Mouse (Mus musculus): ENCODE results near the gene Bbc3. TPM values are rescaled to one million over a fixed set of nuclear protein-coding genes. Genes with fewer than 3 reads are reported as not detected.

Bbc3 gene
- 59.8 TPM for total RNA-seq (2023)

DNA sequence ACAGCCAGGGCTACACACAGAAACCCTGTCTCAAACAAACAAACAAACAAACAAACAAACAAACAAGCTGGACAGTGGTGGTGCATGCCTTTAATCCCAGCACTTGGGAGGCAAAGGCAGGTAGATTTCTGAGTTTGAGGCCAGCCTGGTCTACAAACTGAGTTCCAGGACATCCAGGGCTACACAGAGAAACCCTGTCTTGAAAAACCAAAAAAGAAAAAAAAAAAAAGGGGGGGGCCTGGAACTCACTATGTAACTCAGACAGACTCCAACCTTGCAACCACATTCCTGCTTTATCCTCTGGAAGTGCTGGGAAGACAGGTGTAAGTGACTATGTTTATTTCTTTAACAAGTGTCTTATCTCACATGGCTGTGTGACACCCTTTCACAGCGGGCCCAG lies at the start of gene Bbc3:
Gene Bbc3 (plus strand): TSS at position 301 of the 400 bp plus-strand sequence.

DNA sequence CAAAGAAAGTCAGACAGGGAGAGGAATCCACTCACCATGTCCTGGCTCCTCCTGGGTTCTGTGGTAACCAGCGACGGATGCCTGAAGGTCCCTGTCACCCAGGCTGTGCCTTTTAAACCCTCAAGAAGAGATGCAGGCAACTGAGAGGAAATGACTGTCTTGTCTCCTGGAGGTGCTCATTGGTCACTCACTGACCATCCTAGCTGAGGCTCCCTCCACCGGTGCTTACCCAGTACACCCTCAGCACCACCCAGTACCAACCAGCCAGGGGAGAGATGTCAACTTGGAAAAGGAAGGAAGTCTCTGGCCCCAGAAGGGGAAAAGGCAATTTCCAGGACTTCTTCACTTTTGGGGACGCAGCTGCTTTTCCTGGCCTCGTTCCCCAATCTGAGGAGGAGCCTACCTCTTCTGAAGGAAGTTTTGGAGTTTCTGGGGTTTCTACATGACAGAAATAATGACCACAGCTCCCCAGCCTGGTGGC lies 49.0 kb upstream of the Bbc3 start, which contains the start of gene C5ar1:
Gene C5ar1 (minus strand): TSS at position 431 of the 481 bp plus-strand sequence.

DNA sequence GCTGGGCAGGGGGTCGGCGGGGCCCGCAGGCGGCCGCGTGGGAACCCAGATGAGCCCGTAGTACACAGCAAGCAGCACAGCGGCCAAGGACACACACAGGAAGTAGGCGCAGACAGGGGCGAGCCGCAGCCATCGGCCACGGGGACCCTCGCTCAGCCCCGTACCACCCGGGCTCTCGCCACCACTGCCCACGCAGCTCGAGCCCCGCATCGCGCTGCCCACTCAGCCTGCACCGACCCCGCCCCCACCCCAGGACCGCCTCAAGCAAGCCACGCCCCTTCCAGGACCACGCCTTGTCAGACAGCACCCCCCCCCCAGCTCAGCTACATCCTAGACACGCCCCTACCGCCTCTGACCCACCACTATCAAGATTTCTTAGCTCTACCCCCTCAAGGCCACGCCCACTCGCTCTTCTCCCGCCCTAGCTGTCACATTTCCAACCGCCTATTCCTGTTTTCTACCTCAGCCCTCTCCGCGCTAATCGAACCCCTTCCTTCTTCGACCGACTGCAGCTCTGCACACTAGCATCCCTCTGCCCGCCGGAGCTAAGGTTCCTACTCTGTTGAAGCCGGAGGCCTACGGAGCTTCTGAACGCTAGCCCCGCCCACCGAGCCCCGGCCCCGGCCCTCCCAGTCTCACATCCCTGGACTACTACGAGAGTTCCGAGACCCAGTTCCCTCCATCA lies 35.0 kb upstream of the Bbc3 start, which contains the start of gene Inafm1:
Gene Inafm1 (minus strand): TSS at position 537 of the 685 bp plus-strand sequence.

DNA sequence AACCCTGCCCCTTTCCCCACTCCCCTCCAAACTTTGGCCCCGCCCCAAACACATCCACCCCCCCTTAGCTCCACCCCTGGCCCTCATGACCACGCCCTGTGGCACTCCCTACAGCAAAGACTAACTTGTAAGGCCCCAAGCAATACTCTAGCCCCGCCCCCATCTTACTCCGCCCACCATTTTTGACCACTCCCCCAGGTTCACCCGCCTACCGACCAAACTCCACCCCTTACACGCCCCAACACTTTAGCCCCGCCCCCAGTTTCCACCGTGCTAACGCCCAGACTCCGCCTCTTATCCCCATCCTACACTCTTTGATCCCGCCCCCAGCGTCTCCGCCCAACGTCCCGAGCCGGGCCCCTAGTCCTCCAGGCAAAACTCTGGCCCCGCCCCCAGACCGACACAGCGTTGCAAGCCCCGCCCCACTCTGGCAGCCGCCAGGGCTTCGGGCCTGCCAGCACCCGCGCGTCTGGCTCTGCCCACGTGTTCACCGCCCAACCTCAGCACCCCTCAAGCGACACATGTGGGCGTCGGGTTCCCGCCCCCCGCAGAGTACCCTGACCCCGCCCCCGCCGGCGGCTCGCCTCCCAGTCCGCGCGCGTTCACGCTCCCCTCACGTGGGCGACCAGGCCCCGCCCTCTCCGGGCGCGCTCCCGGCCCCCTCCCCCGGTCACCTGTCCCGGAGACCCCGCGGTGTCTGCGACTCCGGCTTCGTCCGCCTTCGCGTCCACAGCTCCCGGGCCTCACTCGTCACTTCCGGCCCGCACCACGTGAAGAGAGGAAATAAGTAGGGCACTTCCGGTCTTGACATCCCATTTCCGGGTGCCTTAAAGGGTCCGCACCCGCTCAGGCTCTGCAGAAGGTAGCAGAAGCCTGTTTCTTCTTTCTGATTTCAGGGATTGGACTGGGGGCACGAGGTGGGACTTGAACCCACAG lies 21.9 kb upstream of the Bbc3 start, which contains the start of gene Ccdc9:
Gene Ccdc9 (minus strand): TSS at position 770 of the 936 bp plus-strand sequence.

Other genes with a start within 250 kb of the Bbc3 start
- gene Zfp541, start 246.6 kb upstream of the Bbc3 start, total RNA-seq (2023): not detected
- 209 TPM for gene Napa, start 209.9 kb upstream of the Bbc3 start, total RNA-seq (2023)
- gene Kptn, start 188.5 kb upstream of the Bbc3 start, total RNA-seq (2023): 35.1 TPM
- gene Slc8a2, start 178.6 kb upstream of the Bbc3 start, total RNA-seq (2023): 0.21 TPM
- 39.8 TPM for gene Meis3, start 133.3 kb upstream of the Bbc3 start, total RNA-seq (2023)
- 34.0 TPM for gene Dhx34, start 86.4 kb upstream of the Bbc3 start, total RNA-seq (2023)
- gene C5ar2, start 64.2 kb upstream of the Bbc3 start, total RNA-seq (2023): 0.24 TPM
- gene C5ar1, start 48.9 kb upstream of the Bbc3 start, total RNA-seq (2023): 0.34 TPM
- gene Inafm1, start 34.8 kb upstream of the Bbc3 start, total RNA-seq (2023): 28.0 TPM
- gene Ccdc9, start 21.6 kb upstream of the Bbc3 start, total RNA-seq (2023): 255 TPM
- gene Sae1, start 79.4 kb downstream of the Bbc3 start, total RNA-seq (2023): 57.3 TPM
- 74.4 TPM for gene Zc3h4, start 92.5 kb downstream of the Bbc3 start, total RNA-seq (2023)
- gene Tmem160, start 144.4 kb downstream of the Bbc3 start, total RNA-seq (2023): 31.0 TPM
- not detected for gene Npas1, start 169.3 kb downstream of the Bbc3 start, total RNA-seq (2023)